Mouse (Mus musculus): ENCODE results near the gene Rbpj.

The Rbpj gene

GRCm38 (mm10) chr5:53465883-53466282 lies at the start of gene Rbpj:
Gene Rbpj, plus strand, starts transcription at chr5:53466152.
- no peak for DNase-seq (ENCODE audit: low spot score)

- DNase-seq (ENCODE audit: low spot score), result no peak
Measured at GRCm38 (mm10) chr5:53420777-53421176, 45.2 kb upstream of the Rbpj start.

GRCm38 (mm10) chr5:53421291-53421690 lies 44.7 kb upstream of the Rbpj start:
- DNase-seq (ENCODE audit: low spot score), result no peak

- DNase-seq (ENCODE audit: low spot score), result peak; percentile 18
Measured at GRCm38 (mm10) chr5:53427411-53427810, 38.5 kb upstream of the Rbpj start.

- DNase-seq (ENCODE audit: low spot score), result no peak
Measured at GRCm38 (mm10) chr5:53429683-53430477, 36.1 kb upstream of the Rbpj start.

- DNase-seq (ENCODE audit: low spot score), result no peak
Measured at GRCm38 (mm10) chr5:53432451-53432850, 33.5 kb upstream of the Rbpj start.

- DNase-seq (ENCODE audit: low spot score), result no peak
Measured at GRCm38 (mm10) chr5:53436905-53437632, 28.9 kb upstream of the Rbpj start.

GRCm38 (mm10) chr5:53437767-53438166 lies 28.2 kb upstream of the Rbpj start:
- DNase-seq (ENCODE audit: low spot score), result no peak

DNA sequence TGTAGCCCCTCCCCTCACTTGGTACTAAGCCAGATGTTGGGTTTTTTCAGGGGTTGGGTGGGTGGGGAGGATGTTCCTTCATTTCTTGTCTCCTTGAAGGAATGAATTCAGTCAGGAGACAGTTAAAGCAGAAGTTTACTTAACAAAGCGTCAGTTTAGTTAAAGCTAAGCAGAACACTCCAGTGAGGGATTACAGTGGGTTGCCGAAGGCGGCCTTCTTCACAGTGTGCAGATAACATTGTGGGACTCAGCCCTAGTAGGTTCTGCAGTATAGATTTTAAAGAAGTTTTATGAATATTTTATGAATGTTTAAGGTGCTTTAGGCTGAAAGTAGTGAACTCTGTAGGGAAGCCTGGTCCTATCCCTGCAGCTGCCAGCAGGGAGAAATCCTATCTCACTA lies 27.7 kb upstream of the Rbpj start:
- DNase-seq (ENCODE audit: low spot score), result no peak

GRCm38 (mm10) chr5:53439655-53440054 lies 26.3 kb upstream of the Rbpj start:
- no peak for DNase-seq (ENCODE audit: low spot score)

- peak; percentile 46 for DNase-seq (ENCODE audit: low spot score)
Measured at GRCm38 (mm10) chr5:53444030-53444429, 21.9 kb upstream of the Rbpj start.

DNA sequence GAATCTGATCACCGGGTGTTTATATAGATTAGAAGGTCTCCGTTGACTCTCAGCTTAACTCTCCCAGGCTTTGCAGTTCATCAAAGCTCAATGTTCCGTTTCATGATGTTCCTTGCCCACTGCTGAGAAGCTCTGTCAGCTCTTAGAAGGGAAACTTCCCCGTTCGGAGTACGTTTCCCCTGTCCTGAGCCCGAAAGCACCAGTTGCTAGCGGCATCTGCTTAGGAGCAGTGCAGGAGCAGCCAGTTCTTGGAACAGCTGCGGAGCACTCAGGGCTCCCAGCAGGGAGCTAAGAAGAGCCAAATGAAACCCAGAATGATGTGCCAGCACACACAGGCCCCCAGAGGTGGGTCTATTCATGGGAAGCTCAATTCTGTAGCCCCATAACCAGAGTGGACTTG lies 15.0 kb upstream of the Rbpj start:
- no peak for DNase-seq (ENCODE audit: low spot score)

GRCm38 (mm10) chr5:53451829-53452228 lies 14.1 kb upstream of the Rbpj start:
- no peak for DNase-seq (ENCODE audit: low spot score)

DNA sequence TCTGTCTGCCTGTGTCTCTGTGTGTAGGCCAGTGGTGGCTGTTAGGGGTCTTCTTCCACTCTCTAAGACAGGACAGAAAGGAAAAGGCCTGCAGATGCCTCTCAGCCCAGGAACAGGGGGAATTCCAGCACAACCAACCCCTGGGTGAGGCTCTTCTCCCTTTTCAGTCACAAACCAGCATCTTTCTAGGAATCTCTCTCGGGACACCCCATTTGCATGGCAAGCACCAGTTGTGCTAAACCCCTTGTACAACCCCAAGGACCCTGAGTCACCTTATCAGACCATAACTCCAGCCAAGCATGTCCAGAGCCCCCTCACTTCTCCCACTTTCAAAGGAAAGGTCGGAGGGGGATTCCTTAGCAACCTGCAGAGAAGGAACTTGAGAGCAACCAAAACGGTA lies 13.0 kb upstream of the Rbpj start:
- DNase-seq (ENCODE audit: low spot score), result no peak

DNA sequence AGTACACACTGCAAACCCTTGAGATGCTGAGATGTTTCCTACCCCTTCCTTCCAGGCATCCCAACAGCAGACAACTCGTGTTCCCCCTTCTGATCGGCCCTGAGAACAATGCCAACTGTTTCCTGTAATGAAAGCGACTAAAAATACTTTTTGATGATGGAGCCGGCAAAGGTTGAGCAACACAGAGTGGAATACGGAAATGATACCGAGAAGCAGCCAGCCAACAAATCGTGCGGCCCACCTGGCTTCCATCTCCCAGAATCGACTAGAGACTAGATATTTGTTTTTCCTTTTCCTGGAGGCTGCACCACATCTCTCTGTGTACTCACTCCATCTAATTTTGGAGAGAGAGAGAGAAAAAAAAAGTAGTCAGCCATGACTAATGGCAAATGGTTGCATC lies 11.2 kb upstream of the Rbpj start:
- DNase-seq (ENCODE audit: low spot score), result no peak

GRCm38 (mm10) chr5:53455459-53455858 lies 10.5 kb upstream of the Rbpj start:
- no peak for DNase-seq (ENCODE audit: low spot score)

DNA sequence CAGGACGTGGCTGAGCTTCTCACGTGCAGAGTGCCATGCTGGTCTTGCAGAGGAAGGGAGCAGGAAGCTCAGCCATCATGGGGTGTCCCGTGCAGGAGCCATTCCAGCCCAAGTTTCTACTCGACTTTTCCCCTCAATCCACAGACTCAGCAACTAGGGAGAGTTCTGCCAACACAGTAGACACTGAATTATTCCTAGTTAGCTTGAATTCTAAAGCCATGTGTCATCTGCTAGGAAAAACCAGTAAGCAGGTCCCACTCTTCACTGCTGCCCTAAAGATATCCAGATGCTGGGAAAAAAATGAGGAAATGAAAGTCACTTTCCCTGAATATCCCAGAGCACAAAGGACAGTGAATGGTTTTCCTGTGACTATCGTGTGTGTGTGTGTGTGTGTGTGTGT lies 5.8 kb upstream of the Rbpj start:
- DNase-seq (ENCODE audit: low spot score), result no peak

DNA sequence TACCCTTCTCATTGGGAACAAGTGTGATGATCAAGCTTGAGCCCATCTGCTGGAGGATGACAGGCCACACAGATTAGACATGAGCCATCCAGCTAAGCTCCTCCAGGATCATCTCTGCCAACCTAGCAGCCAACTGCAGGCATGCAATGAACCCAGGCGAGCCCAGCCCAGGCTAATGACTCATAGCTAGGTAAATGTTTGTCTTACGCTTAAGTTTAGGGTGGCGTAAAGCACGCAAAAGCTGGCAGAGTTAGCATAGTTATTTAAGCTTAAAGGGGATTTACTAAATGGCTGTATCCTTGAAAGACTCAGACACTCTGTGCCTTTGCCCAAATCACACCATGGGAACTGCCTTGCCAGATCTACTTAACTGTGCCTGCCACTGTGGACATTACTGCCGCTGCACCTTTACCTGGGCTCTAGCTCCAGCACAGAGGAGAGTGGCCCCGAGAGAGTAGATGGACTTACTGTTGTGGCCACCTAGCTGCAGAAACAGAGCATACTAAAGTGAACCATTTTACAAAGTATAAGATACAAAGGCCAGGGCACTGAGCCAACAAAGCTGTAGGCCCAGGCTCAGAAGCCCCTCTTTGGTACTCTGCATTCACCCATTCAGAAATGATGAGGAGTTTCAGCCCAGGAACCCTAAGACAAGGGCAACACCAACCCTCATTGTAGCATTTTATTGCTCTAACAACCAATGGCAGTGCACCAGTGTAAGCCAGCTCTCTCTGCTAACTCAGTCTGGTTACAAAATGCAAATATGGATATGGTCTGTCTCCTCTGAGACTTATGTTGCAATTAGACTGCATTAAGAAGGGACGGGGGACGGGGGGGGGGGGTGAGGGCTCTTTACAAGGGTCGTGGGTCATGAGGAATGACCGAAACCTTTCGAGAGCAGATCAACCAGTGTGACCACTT lies 2.6 kb upstream of the Rbpj start:
- DNase-seq (ENCODE audit: low spot score), result no peak

DNA sequence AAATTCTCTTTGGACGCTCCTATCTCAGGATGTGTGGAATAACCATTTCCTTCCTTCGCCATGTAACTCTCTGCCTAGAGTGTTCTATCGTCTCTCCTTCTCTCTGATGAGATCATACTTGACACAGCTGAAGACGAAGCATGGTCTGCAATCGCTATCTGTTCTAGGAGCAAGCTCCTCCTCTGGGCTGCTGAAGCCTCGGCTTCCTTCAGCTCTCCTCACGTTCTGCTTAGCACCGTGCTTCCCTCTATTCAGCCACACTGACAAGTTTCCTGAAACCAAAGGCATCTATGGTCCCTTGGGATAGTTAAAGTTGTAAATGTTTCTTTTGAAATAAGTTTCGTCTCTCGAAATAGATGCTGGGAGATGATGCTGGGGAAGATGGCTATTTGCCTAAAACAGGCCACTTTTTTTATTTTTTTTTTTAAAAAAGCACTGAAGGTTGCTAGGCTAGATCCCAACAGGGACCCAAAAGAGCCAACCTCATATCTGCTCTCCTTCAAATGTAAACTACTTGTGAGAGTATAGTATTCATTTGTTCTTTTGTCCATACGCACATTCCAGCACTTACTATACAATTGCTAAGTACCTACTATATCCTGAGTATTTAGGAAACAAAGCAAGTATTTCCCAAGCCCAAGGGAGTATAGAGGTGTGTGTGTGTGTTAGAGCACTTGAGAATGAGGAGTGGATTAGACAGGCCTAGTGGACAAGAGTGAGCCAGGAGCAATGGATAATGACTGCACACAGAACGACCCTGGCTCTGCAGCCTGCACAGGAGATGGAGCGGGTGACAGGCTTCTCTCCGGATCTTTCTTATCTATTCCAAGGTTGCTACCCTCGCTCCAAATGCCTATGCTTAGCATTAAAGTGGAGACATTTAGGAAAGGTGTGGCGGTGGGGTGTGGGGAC lies 726 bp downstream of the Rbpj start:
- no peak for DNase-seq (ENCODE audit: low spot score)

DNA sequence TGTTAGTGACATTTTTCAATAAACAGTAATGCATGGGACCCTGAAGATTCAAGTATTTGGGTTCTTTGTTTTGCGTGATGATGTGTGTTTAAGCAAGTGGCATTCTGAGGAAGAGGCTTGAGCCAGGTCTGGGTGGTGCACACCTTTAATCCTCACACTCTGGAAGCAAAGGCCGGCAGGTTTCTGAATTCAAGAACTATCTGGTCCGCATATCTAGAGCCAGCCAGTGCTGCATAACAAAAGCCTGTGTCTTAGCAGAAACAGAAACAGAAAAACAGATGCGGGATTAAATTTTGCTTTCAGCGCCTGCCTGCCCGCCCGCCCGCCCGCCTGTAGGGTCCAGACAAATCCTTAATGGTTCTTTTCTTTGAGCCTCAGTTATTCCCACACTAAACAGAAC lies 1.6 kb downstream of the Rbpj start:
- DNase-seq (ENCODE audit: low spot score), result no peak

- no peak for DNase-seq (ENCODE audit: low spot score)
Measured at GRCm38 (mm10) chr5:53468366-53468765, 2.4 kb downstream of the Rbpj start.

Data from ovary, postnatal 36 days (tissue).